Mouse (Mus musculus): ENCODE results near the gene Lrcol1. TPM values are rescaled to one million over a fixed set of nuclear protein-coding genes. Genes with fewer than 3 reads are reported as not detected.

Gene Lrcol1
- polyA plus RNA-seq, 1 experiment from 2014 or later, result not detected

GRCm38 (mm10) chr5:110387332-110387731, 42.8 kb downstream of the Lrcol1 start:
- ATAC-seq, result no peak
- Histone ChIP-seq H3K27me3 (replicated peaks) (peaks cover 41% of the 10 kb centered on the region), H3K9ac (peak overlapping the region; percentile 24; the same call in 1 of the 2 replicates), H3K4me2 (peak overlapping the region; percentile 75), H3K9me3 (replicated peaks) (no peaks in the 10 kb centered on the region), H3K4me3 (peak overlapping the region; percentile 53), H3K4me1 (peaks cover 14% of the 10 kb centered on the region), H3K27ac (no peak overlapping the region), H3K36me3 (no peaks in the 10 kb centered on the region)
- 29% methylated on average over 8 of the region's 8 CpGs for WGBS (ENCODE audit: insufficient replicate concordance)

GRCm38 (mm10) chr5:110390631-110391030, 46.1 kb downstream of the Lrcol1 start:
- Histone ChIP-seq H3K27ac (no peak overlapping the region), H3K4me1 (peaks cover 19% of the 10 kb centered on the region), H3K9me3 (replicated peaks) (no peaks in the 10 kb centered on the region), H3K4me3 (no peak overlapping the region), H3K36me3 (no peaks in the 10 kb centered on the region), H3K27me3 (replicated peaks) (peaks cover 28% of the 10 kb centered on the region), H3K9ac (no peak overlapping the region), H3K4me2 (no peak overlapping the region)
- WGBS (ENCODE audit: insufficient replicate concordance), result 66% methylated on average over 4 of the region's 4 CpGs
- no peak for ATAC-seq

- 73% methylated on average over 5 of the region's 5 CpGs for WGBS (ENCODE audit: insufficient replicate concordance)
- no peak overlapping the region for H3K27ac ChIP-seq
- no peak overlapping the region for H3K4me3 ChIP-seq
- H3K9ac ChIP-seq, result no peak overlapping the region
- no peak for ATAC-seq
- peaks cover 7% of the 10 kb centered on the region for H3K27me3 ChIP-seq (replicated peaks)
- H3K4me2 ChIP-seq, result no peak overlapping the region
- H3K9me3 ChIP-seq (replicated peaks), result no peaks in the 10 kb centered on the region
- peaks cover 4% of the 10 kb centered on the region; the same call in 1 of the 2 replicates for H3K4me1 ChIP-seq
- no peaks in the 10 kb centered on the region for H3K36me3 ChIP-seq
Measured at GRCm38 (mm10) chr5:110392727-110393126, 48.2 kb downstream of the Lrcol1 start.

- Histone ChIP-seq H3K9ac (no peak overlapping the region), H3K4me1 (peaks cover 4% of the 10 kb centered on the region; the same call in 1 of the 2 replicates), H3K36me3 (no peaks in the 10 kb centered on the region), H3K9me3 (replicated peaks) (no peaks in the 10 kb centered on the region), H3K27ac (no peak overlapping the region), H3K4me3 (no peak overlapping the region), H3K27me3 (replicated peaks) (no peaks in the 10 kb centered on the region), H3K4me2 (no peak overlapping the region)
- 81% methylated on average over 5 of the region's 5 CpGs for WGBS (ENCODE audit: insufficient replicate concordance)
- peak; percentile 68; the same call in 1 of the 2 replicates for ATAC-seq
Measured at GRCm38 (mm10) chr5:110395006-110395661, 50.6 kb downstream of the Lrcol1 start.

GRCm38 (mm10) chr5:110401101-110401500, 56.6 kb downstream of the Lrcol1 start:
- no peak overlapping the region for H3K27ac ChIP-seq
- 91% methylated on average over 8 of the region's 8 CpGs for WGBS (ENCODE audit: insufficient replicate concordance)
- no peaks in the 10 kb centered on the region for H3K27me3 ChIP-seq (replicated peaks)
- H3K9ac ChIP-seq, result no peak overlapping the region
- peaks cover 2% of the 10 kb centered on the region; the same call in 1 of the 2 replicates for H3K4me1 ChIP-seq
- peaks cover 3% of the 10 kb centered on the region; the same call in 1 of the 2 replicates for H3K36me3 ChIP-seq
- H3K4me2 ChIP-seq, result no peak overlapping the region
- ATAC-seq, result no peak
- H3K9me3 ChIP-seq (replicated peaks), result no peaks in the 10 kb centered on the region
- no peak overlapping the region for H3K4me3 ChIP-seq

GRCm38 (mm10) chr5:110402557-110402956, 58.0 kb downstream of the Lrcol1 start:
- Histone ChIP-seq H3K9me3 (replicated peaks) (no peaks in the 10 kb centered on the region), H3K4me1 (peaks cover 6% of the 10 kb centered on the region; the same call in 1 of the 2 replicates), H3K27ac (no peak overlapping the region), H3K36me3 (peaks cover 3% of the 10 kb centered on the region; the same call in 1 of the 2 replicates), H3K9ac (no peak overlapping the region), H3K4me3 (no peak overlapping the region), H3K4me2 (no peak overlapping the region), H3K27me3 (replicated peaks) (no peaks in the 10 kb centered on the region)
- ATAC-seq, result no peak
- 68% methylated on average over 2 of the region's 2 CpGs for WGBS (ENCODE audit: insufficient replicate concordance)

GRCm38 (mm10) chr5:110403931-110404330, 59.4 kb downstream of the Lrcol1 start:
- H3K4me1 ChIP-seq, result peaks cover 6% of the 10 kb centered on the region; the same call in 1 of the 2 replicates
- no peak overlapping the region for H3K4me2 ChIP-seq
- no peak overlapping the region for H3K4me3 ChIP-seq
- no peaks in the 10 kb centered on the region for H3K9me3 ChIP-seq (replicated peaks)
- H3K36me3 ChIP-seq, result peaks cover 3% of the 10 kb centered on the region; the same call in 1 of the 2 replicates
- WGBS (ENCODE audit: insufficient replicate concordance), result 55% methylated on average over 3 of the region's 3 CpGs
- no peak overlapping the region for H3K9ac ChIP-seq
- ATAC-seq, result no peak
- H3K27ac ChIP-seq, result no peak overlapping the region
- H3K27me3 ChIP-seq (replicated peaks), result no peaks in the 10 kb centered on the region

Other genes starting within 250 kb of the Lrcol1 start
- 0.57 and 0.82 TPM in 2 replicates for gene Plcxd1, start 244.8 kb upstream of the Lrcol1 start, polyA plus RNA-seq (2016; fragmentation: Nextera tagmentation; extraction: Ambion mirVana)
- gene Gtpbp6, start 236.5 kb upstream of the Lrcol1 start, polyA plus RNA-seq (2016; fragmentation: Nextera tagmentation; extraction: Ambion mirVana), result 13.7 and 17.5 TPM in 2 replicates
- gene Zfp605, start 234.6 kb upstream of the Lrcol1 start, polyA plus RNA-seq (2016; fragmentation: Nextera tagmentation; extraction: Ambion mirVana), result 1.9 and 2.0 TPM in 2 replicates
- gene Chfr, start 208.9 kb upstream of the Lrcol1 start, polyA plus RNA-seq (2016; fragmentation: Nextera tagmentation; extraction: Ambion mirVana), result 29.1 and 30.5 TPM in 2 replicates
- 13.5 and 14.0 TPM in 2 replicates for gene Golga3, start 168.0 kb upstream of the Lrcol1 start, polyA plus RNA-seq (2016; fragmentation: Nextera tagmentation; extraction: Ambion mirVana)
- gene Ankle2, start 113.7 kb upstream of the Lrcol1 start, polyA plus RNA-seq (2016; fragmentation: Nextera tagmentation; extraction: Ambion mirVana), result 20.8 and 21.6 TPM in 2 replicates
- gene Pgam5, start 74.8 kb upstream of the Lrcol1 start, polyA plus RNA-seq (2016; fragmentation: Nextera tagmentation; extraction: Ambion mirVana), result 46.5 and 48.1 TPM in 2 replicates
- 24.4 and 26.1 TPM in 2 replicates for gene Pxmp2, start 58.5 kb upstream of the Lrcol1 start, polyA plus RNA-seq (2016; fragmentation: Nextera tagmentation; extraction: Ambion mirVana)
- 26.5 and 27.9 TPM in 2 replicates for gene Pole, start 58.4 kb upstream of the Lrcol1 start, polyA plus RNA-seq (2016; fragmentation: Nextera tagmentation; extraction: Ambion mirVana)
- gene P2rx2, start 1.5 kb upstream of the Lrcol1 start, polyA plus RNA-seq (2016; fragmentation: Nextera tagmentation; extraction: Ambion mirVana), result 0.06 TPM in 1 of 2 replicates, not detected in the other
- 9.8 TPM in 2 replicates for gene Fbrsl1, start 103.8 kb downstream of the Lrcol1 start, polyA plus RNA-seq (2016; fragmentation: Nextera tagmentation; extraction: Ambion mirVana)
- not detected in 2 replicates for gene Galnt9, start 199.6 kb downstream of the Lrcol1 start, polyA plus RNA-seq (2016; fragmentation: Nextera tagmentation; extraction: Ambion mirVana)

Measured in liver, embryonic 12.5 days (tissue).